Mouse (Mus musculus): Measurements from ENCODE around the gene Jag2.

- TF ChIP-seq POLR2A (IDR thresholded peaks at IDR 0.05; ENCODE audit: low read depth, low read length) = no peak
- TF ChIP-seq CTCF (IDR thresholded peaks at IDR 0.05; ENCODE audit: extremely low read depth, insufficient read depth, insufficient read length, insufficient replicate concordance) = no peak
These were observed 20.6 kb downstream of the Jag2 start for GRCm38 (mm10) chr12:112908991-112909390.
